In genomic region chr10:3740148-3740503, GRCm38 (mm10) we compare ENCODE assay signal across 8 mouse cellular contexts. TPM values are rescaled to one million over a fixed set of nuclear protein-coding genes. Genes with fewer than 3 reads are reported as not detected.
A peak's percentile ranks its signal among the peaks of the same experiment; 100 is the strongest.
DNase-seq lines count a peak whose midpoint lies in the region; ATAC-seq and TF ChIP-seq lines count a peak whose summit lies in the region.

Gene Plekhg1 (plus strand): TSS chr10:3740364.

- CTCF ChIA-PET in Patski (lab: Charles Lee) = no interaction called here

- TF ChIP-seq CTCF in Patski (IDR thresholded peaks at IDR 0.05) = peak; percentile 54

- peak within 1 kb of the TSS; percentile 99 for H3K4me2 ChIP-seq in hindbrain, embryonic 12.5 days (replicated peaks)

- peak within 1 kb of the TSS; percentile 60 for H3K4me3 ChIP-seq in hindbrain, embryonic 12.5 days

- POLR2A ChIA-PET in Patski (lab: Charles Lee) = no interaction called here

- ATAC-seq in Patski = peak; percentile 98
- ATAC-seq in hindbrain, embryonic 12.5 days (ENCODE audit: low FRiP score) = peak; percentile 92

- under 1% methylated on average over 25 of the region's 29 CpGs for WGBS in hindbrain, embryonic 12.5 days

- peaks cover 3% of the 10 kb centered on the region; the same call in 1 of the 2 replicates for H3K4me1 ChIP-seq in hindbrain, embryonic 12.5 days

- no peaks in the 10 kb centered on the region for H3K36me3 ChIP-seq in hindbrain, embryonic 12.5 days

- peaks cover 14% of the 10 kb centered on the region for H3K27me3 ChIP-seq in Patski
- no peaks in the 10 kb centered on the region for H3K27me3 ChIP-seq in hindbrain, embryonic 12.5 days

- H3K9ac ChIP-seq in hindbrain, embryonic 12.5 days = peak within 1 kb of the TSS; percentile 76

- H3K9me3 ChIP-seq in hindbrain, embryonic 12.5 days (replicated peaks) = no peaks in the 10 kb centered on the region

- peak; percentile 3 for DNase-seq in Patski (ENCODE audit: low read depth, low spot score)
- peak; percentile 21 for DNase-seq in cerebellum, adult 9-10 months
- DNase-seq in frontal cortex, postnatal 36 days (ENCODE audit: low spot score in 2 of 2) = peak; percentile 48 to 64
- peak; percentile 31 for DNase-seq in left cerebral cortex, adult 11 months (ENCODE audit: low spot score)
- DNase-seq in lung, postnatal 14 days = peak; percentile 84
- peak; percentile 85 for DNase-seq in retina, embryonic 14.5 days (ENCODE audit: low spot score)
- peak; percentile 80 for DNase-seq in urinary bladder, postnatal 14 days (ENCODE audit: low spot score)

- H3K27ac ChIP-seq in hindbrain, embryonic 12.5 days = peak within 1 kb of the TSS; percentile 79

- in situ Hi-C loops in Patski (cut with MboI; ENCODE audit: low pct_unique_long_range_greater_than_20kb) = no loop called here

RNA-seq across cellular contexts. Expression of gene Plekhg1, which starts in this region (rescaled TPM):
- 0.05 TPM for polyA plus RNA-seq in Patski (2021)
- 15.3 and 15.5 TPM in 2 replicates for polyA plus RNA-seq in hindbrain, embryonic 12.5 days (2016; fragmentation: Nextera tagmentation; extraction: Ambion mirVana)

Comparison
In these comparisons a context has a peak if more than half of its experiments do, and no peak if none do; other contexts are left out.
1. Peak in every context shown above with its lines: DNase-seq, ATAC-seq, H3K4me3 ChIP-seq and H3K27ac ChIP-seq.
2. RNA of gene Plekhg1 (polyA plus RNA-seq): 15.3 to 15.5 TPM in hindbrain, embryonic 12.5 days; 0.05 TPM in Patski (single experiment); every median in the first group is over 10 times any median in the second.
3. Peak in DNase-seq and ATAC-seq in Patski; RNA of the gene not detected or under 1 TPM.
4. DNase-seq: peak in every context shown above with its lines; median percentile 85 in retina, embryonic 14.5 days; 84 in lung, postnatal 14 days; 80 in urinary bladder, postnatal 14 days; 56 in frontal cortex, postnatal 36 days; 31 in left cerebral cortex, adult 11 months; 21 in cerebellum, adult 9-10 months; 3 in Patski.